In the genomic region with DNA sequence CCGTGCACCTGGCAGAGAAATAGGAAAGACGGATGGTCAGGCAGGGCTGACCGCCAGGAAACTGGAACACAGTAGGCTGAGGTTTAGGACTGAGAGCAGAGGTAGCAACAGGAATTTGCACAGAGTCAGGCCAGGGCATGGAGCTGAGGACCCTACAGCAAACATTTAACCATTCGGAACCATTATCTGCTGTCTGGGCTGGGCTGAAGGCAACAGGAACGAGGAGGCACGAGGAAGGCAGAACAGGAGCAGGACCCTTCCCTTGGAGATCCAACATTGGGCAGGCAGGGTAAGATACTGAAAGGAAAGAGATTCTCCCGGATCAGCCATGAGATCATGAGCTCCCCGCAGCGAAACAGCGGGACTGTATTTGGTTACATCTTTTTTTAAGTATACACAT, we compare ENCODE assay signal across 27 mouse cellular contexts. TPM values are rescaled to one million over a fixed set of nuclear protein-coding genes. Genes with fewer than 3 reads are reported as not detected.
DNase-seq lines count a peak whose midpoint lies in the region; ATAC-seq and TF ChIP-seq lines count a peak whose summit lies in the region.
"Had no signal": no experiment of that assay in that cellular context is flagged by ENCODE, and none has a peak within 500 bp of the region (broad histone marks: within the 10 kb centered on the region; RNA-seq: fewer than 3 reads in every experiment).

No protein-coding gene starts in this region.

- no peaks in the 10 kb centered on the region for H3K36me3 ChIP-seq in embryonic facial prominence, embryonic 13.5 days
- H3K36me3 ChIP-seq in embryonic facial prominence, embryonic 10.5 days (replicated peaks), result no peaks in the 10 kb centered on the region
- H3K36me3 ChIP-seq in midbrain, embryonic 11.5 days (ENCODE audit: control insufficient read depth, insufficient read depth, low read length), result no peaks in the 10 kb centered on the region
- no peaks in the 10 kb centered on the region for H3K36me3 ChIP-seq in midbrain, embryonic 13.5 days
- H3K36me3 ChIP-seq: forebrain, embryonic 12.5 days had no signal

- no peaks in the 10 kb centered on the region for H3K9me3 ChIP-seq in embryonic facial prominence, embryonic 13.5 days
- H3K9me3 ChIP-seq in embryonic facial prominence, embryonic 10.5 days, result no peaks in the 10 kb centered on the region
- no peaks in the 10 kb centered on the region for H3K9me3 ChIP-seq in midbrain, embryonic 11.5 days (ENCODE audit: control insufficient read depth, low read length)
- no peaks in the 10 kb centered on the region; the same call in 1 of the 2 replicates for H3K9me3 ChIP-seq in midbrain, embryonic 13.5 days
- H3K9me3 ChIP-seq: forebrain, embryonic 12.5 days had no signal

- TF ChIP-seq CTCF in gastrocnemius, adult 2 months (IDR thresholded peaks at IDR 0.05), result no peak

- peaks cover 79% of the 10 kb centered on the region for H3K27me3 ChIP-seq in embryonic facial prominence, embryonic 13.5 days
- H3K27me3 ChIP-seq in embryonic facial prominence, embryonic 10.5 days (replicated peaks; ENCODE audit: low read depth, poor library complexity, severe bottlenecking), result peaks cover 80% of the 10 kb centered on the region
- H3K27me3 ChIP-seq in midbrain, embryonic 11.5 days (ENCODE audit: control insufficient read depth, insufficient read depth, low read length), result peaks cover 64% of the 10 kb centered on the region
- H3K27me3 ChIP-seq in midbrain, embryonic 13.5 days, result peaks cover 82% of the 10 kb centered on the region

- 0 out of 2 replicates have a peak overlapping the region, but pooled peaks have one; percentile 47 for H3K4me3 ChIP-seq in embryonic facial prominence, embryonic 13.5 days
- H3K4me3 ChIP-seq in embryonic facial prominence, embryonic 10.5 days, result no peak overlapping the region
- peak overlapping the region; percentile 81 for H3K4me3 ChIP-seq in gastrocnemius, adult 2 months
- no peak overlapping the region for H3K4me3 ChIP-seq in midbrain, embryonic 11.5 days (ENCODE audit: low read depth, low read length)
- no peak overlapping the region for H3K4me3 ChIP-seq in midbrain, embryonic 13.5 days (replicated peaks)

- H3K4me2 ChIP-seq in embryonic facial prominence, embryonic 13.5 days, result no peak overlapping the region
- H3K4me2 ChIP-seq in midbrain, embryonic 11.5 days, result no peak overlapping the region
- H3K4me2 ChIP-seq in midbrain, embryonic 13.5 days (replicated peaks), result no peak overlapping the region
- H3K4me2 ChIP-seq: forebrain, embryonic 12.5 days had no signal

- no peak overlapping the region for H3K27ac ChIP-seq in embryonic facial prominence, embryonic 13.5 days
- H3K27ac ChIP-seq in embryonic facial prominence, embryonic 10.5 days (replicated peaks), result no peak overlapping the region
- peak overlapping the region; percentile 98 for H3K27ac ChIP-seq in gastrocnemius, adult 2 months
- no peak overlapping the region for H3K27ac ChIP-seq in midbrain, embryonic 11.5 days (ENCODE audit: low read depth, low read length)
- no peak overlapping the region for H3K27ac ChIP-seq in midbrain, embryonic 13.5 days
- H3K27ac ChIP-seq: forebrain, embryonic 12.5 days had no signal

- H3K9ac ChIP-seq in embryonic facial prominence, embryonic 13.5 days, result no peak overlapping the region
- no peak overlapping the region for H3K9ac ChIP-seq in midbrain, embryonic 11.5 days (ENCODE audit: low read length)
- H3K9ac ChIP-seq in midbrain, embryonic 13.5 days (replicated peaks), result no peak overlapping the region
- H3K9ac ChIP-seq: forebrain, embryonic 12.5 days; forebrain, postnatal 0 days had no signal

- no peak for DNase-seq in embryonic facial prominence, embryonic 10.5 days (ENCODE audit: low spot score)
- no peak for DNase-seq in gastrocnemius, adult 2 months
- no peak for DNase-seq in gastrocnemius, adult 18-20 months (ENCODE audit: low spot score)
- peak; percentile 81 for DNase-seq in midbrain, embryonic 11.5 days (ENCODE audit: low spot score, missing footprints)
- DNase-seq: adrenal gland, adult 2 months; adrenal gland, postnatal 10 days; adrenal gland, postnatal 25 days; B cell, adult 2 months; cerebellum, adult 11 months; cerebellum, adult 18-20 months; cerebellum, adult 8-10 months; cerebellum, adult 9-11 months; cerebellum, postnatal 36 days; forebrain, postnatal 0 days had no signal

- no peak for ATAC-seq in embryonic facial prominence, embryonic 13.5 days (ENCODE audit: insufficient number of reproducible peaks, insufficient read depth, low FRiP score, low TSS enrichment, low read depth)
- ATAC-seq in midbrain, embryonic 11.5 days (ENCODE audit: low FRiP score), result no peak
- ATAC-seq in midbrain, embryonic 13.5 days, result no peak
- ATAC-seq: CD4-positive, CD25-positive, alpha-beta regulatory T cell, adult 4 months; forebrain, embryonic 14.5 days; forebrain, postnatal 0 days had no signal

- intact Hi-C loops in gastrocnemius, adult 2 months (cut with DNase I), result no loop called here

- H3K4me1 ChIP-seq in embryonic facial prominence, embryonic 13.5 days, result peaks cover 16% of the 10 kb centered on the region
- H3K4me1 ChIP-seq in embryonic facial prominence, embryonic 10.5 days, result peaks cover 13% of the 10 kb centered on the region
- H3K4me1 ChIP-seq in midbrain, embryonic 11.5 days (ENCODE audit: control insufficient read depth, insufficient read depth, low read length), result peaks cover 2% of the 10 kb centered on the region
- peaks cover 12% of the 10 kb centered on the region for H3K4me1 ChIP-seq in midbrain, embryonic 13.5 days (replicated peaks)

- 78% methylated on average over 10 of the region's 10 CpGs for WGBS in embryonic facial prominence, embryonic 13.5 days
- 82% methylated on average over 10 of the region's 10 CpGs for WGBS in embryonic facial prominence, embryonic 10.5 days
- WGBS in midbrain, embryonic 11.5 days, result 84% methylated on average over 10 of the region's 10 CpGs
- WGBS in midbrain, embryonic 13.5 days, result 81% methylated on average over 10 of the region's 10 CpGs

RNA-seq across cellular contexts. Expression of gene Kcna7, which starts 2.4 kb away (rescaled TPM):
- not detected in 2 replicates for polyA plus RNA-seq in embryonic facial prominence, embryonic 13.5 days (2015; fragmentation: Nextera tagmentation; extraction: Ambion mirVana)
- 0.06 TPM in 1 of 2 replicates, not detected in the other for polyA plus RNA-seq in embryonic facial prominence, embryonic 10.5 days (2016; fragmentation: Nextera tagmentation; extraction: Ambion mirVana)
- 10 to 100 TPM; 68.4 to 95.8 TPM for total RNA-seq in gastrocnemius, adult 2 months (2021)
- total RNA-seq in gastrocnemius, adult 18-20 months (2021), result 10 to 100 TPM; 83.7 to 93.5 TPM
- polyA plus RNA-seq in midbrain, embryonic 11.5 days (2014; fragmentation: Nextera tagmentation; extraction: Ambion mirVana), result not detected in 2 replicates
- not detected in 2 replicates for polyA plus RNA-seq in midbrain, embryonic 13.5 days (2015; fragmentation: Nextera tagmentation; extraction: Ambion mirVana)
- total RNA-seq: adrenal gland, adult 2 months; adrenal gland, postnatal 25 days; MEL had no signal
- polyA plus RNA-seq: adrenal gland, adult 2 months; brain, embryonic 14.5 days; CD4-positive, CD25-positive, alpha-beta regulatory T cell, adult 4 months; cortical plate, adult 2 months; embryonic facial prominence, embryonic 11.5 days; embryonic facial prominence, embryonic 14.5 days; forebrain, embryonic 12.5 days; forebrain, embryonic 14.5 days; forebrain, postnatal 0 days had no signal

RNA-seq across cellular contexts. Expression of gene Ntf5, which starts 5.7 kb away (rescaled TPM):
- 4.6 and 6.1 TPM in 2 replicates for polyA plus RNA-seq in embryonic facial prominence, embryonic 13.5 days (2015; fragmentation: Nextera tagmentation; extraction: Ambion mirVana)
- polyA plus RNA-seq in embryonic facial prominence, embryonic 10.5 days (2016; fragmentation: Nextera tagmentation; extraction: Ambion mirVana), result 2.8 TPM in 2 replicates
- total RNA-seq in gastrocnemius, adult 2 months (2021), result 1 to 10 TPM; 3.6 to 4.9 TPM
- 1 to 10 TPM; 4.3 to 4.7 TPM for total RNA-seq in gastrocnemius, adult 18-20 months (2021)
- polyA plus RNA-seq in midbrain, embryonic 11.5 days (2014; fragmentation: Nextera tagmentation; extraction: Ambion mirVana), result 0.23 and 0.44 TPM in 2 replicates
- polyA plus RNA-seq in midbrain, embryonic 13.5 days (2015; fragmentation: Nextera tagmentation; extraction: Ambion mirVana), result not detected in 2 replicates
- total RNA-seq: adrenal gland, adult 2 months; adrenal gland, postnatal 25 days had no signal
- polyA plus RNA-seq: adrenal gland, adult 2 months; CD4-positive, CD25-positive, alpha-beta regulatory T cell, adult 4 months; forebrain, embryonic 14.5 days had no signal

RNA-seq across cellular contexts. Expression of gene Snrnp70, which starts 12.3 kb away (rescaled TPM):
- polyA plus RNA-seq in embryonic facial prominence, embryonic 13.5 days (2015; fragmentation: Nextera tagmentation; extraction: Ambion mirVana), result 285 and 299 TPM in 2 replicates
- 285 and 287 TPM in 2 replicates for polyA plus RNA-seq in embryonic facial prominence, embryonic 10.5 days (2016; fragmentation: Nextera tagmentation; extraction: Ambion mirVana)
- total RNA-seq in gastrocnemius, adult 2 months (2021), result 10 to 100 TPM; 87.9 to 90.7 TPM
- 10 to 100 TPM; 60.3 to 65.4 TPM for total RNA-seq in gastrocnemius, adult 18-20 months (2021)
- 62.0 and 70.9 TPM in 2 replicates for polyA plus RNA-seq in midbrain, embryonic 11.5 days (2014; fragmentation: Nextera tagmentation; extraction: Ambion mirVana)
- 223 and 238 TPM in 2 replicates for polyA plus RNA-seq in midbrain, embryonic 13.5 days (2015; fragmentation: Nextera tagmentation; extraction: Ambion mirVana)

RNA-seq across cellular contexts. Expression of gene Lhb, which starts 12.8 kb away (rescaled TPM):
- polyA plus RNA-seq in embryonic facial prominence, embryonic 13.5 days (2015; fragmentation: Nextera tagmentation; extraction: Ambion mirVana), result 0.41 and 1.2 TPM in 2 replicates
- 0.24 and 0.70 TPM in 2 replicates for polyA plus RNA-seq in embryonic facial prominence, embryonic 10.5 days (2016; fragmentation: Nextera tagmentation; extraction: Ambion mirVana)
- under 1 TPM; 0.51 to 0.73 TPM for total RNA-seq in gastrocnemius, adult 2 months (2021)
- under 1 TPM; 0.47 to 0.59 TPM for total RNA-seq in gastrocnemius, adult 18-20 months (2021)
- not detected in 2 replicates for polyA plus RNA-seq in midbrain, embryonic 11.5 days (2014; fragmentation: Nextera tagmentation; extraction: Ambion mirVana)
- 0.50 TPM in 1 of 2 replicates, not detected in the other for polyA plus RNA-seq in midbrain, embryonic 13.5 days (2015; fragmentation: Nextera tagmentation; extraction: Ambion mirVana)
- total RNA-seq: adrenal gland, adult 2 months; adrenal gland, postnatal 10 days; adrenal gland, postnatal 25 days; adrenal gland, postnatal 4 days; CH12.LX; ES-E14 had no signal
- polyA plus RNA-seq: adrenal gland, adult 2 months; CD4-positive, CD25-positive, alpha-beta regulatory T cell, adult 4 months; embryonic facial prominence, embryonic 11.5 days had no signal

RNA-seq across cellular contexts. Expression of gene Gys1, which starts 26.8 kb away (rescaled TPM):
- 38.0 and 39.6 TPM in 2 replicates for polyA plus RNA-seq in embryonic facial prominence, embryonic 13.5 days (2015; fragmentation: Nextera tagmentation; extraction: Ambion mirVana)
- 44.2 and 45.5 TPM in 2 replicates for polyA plus RNA-seq in embryonic facial prominence, embryonic 10.5 days (2016; fragmentation: Nextera tagmentation; extraction: Ambion mirVana)
- total RNA-seq in gastrocnemius, adult 2 months (2021), result 100 to 1,000 TPM; 279 to 365 TPM
- total RNA-seq in gastrocnemius, adult 18-20 months (2021), result 100 to 1,000 TPM; 321 to 326 TPM
- 26.5 and 26.8 TPM in 2 replicates for polyA plus RNA-seq in midbrain, embryonic 11.5 days (2014; fragmentation: Nextera tagmentation; extraction: Ambion mirVana)
- 20.6 and 23.4 TPM in 2 replicates for polyA plus RNA-seq in midbrain, embryonic 13.5 days (2015; fragmentation: Nextera tagmentation; extraction: Ambion mirVana)

Comparison
In these comparisons a context has a peak if more than half of its experiments do, and no peak if none do; other contexts are left out.
1. H3K4me3 ChIP-seq: peak in embryonic facial prominence, embryonic 13.5 days (single experiment) and gastrocnemius, adult 2 months (single experiment); none in embryonic facial prominence, embryonic 10.5 days (single experiment), midbrain, embryonic 11.5 days (single experiment) and midbrain, embryonic 13.5 days (single experiment).